Mouse (Mus musculus): Measurements from ENCODE around the gene Vmn1r194. TPM values are rescaled to one million over a fixed set of nuclear protein-coding genes. Genes with fewer than 3 reads are reported as not detected.
"Not testable (repeated sequence)": the region's sequence is repeated elsewhere in the genome, so short reads cannot be mapped to it uniquely, and the experiment has no call there.

Vmn1r194 gene
- not detected for total RNA-seq (2022)

- DNase-seq (ENCODE audit: low spot score in 2 of 2) = no peak
Measured at GRCm38 (mm10) chr13:22243915-22244314, at the start of gene Vmn1r194. Gene Vmn1r194, plus strand, starts transcription at chr13:22244215.

- not testable (repeated sequence) for DNase-seq (ENCODE audit: low spot score in 2 of 2)
Measured at GRCm38 (mm10) chr13:22223060-22223459, 21.0 kb upstream of the Vmn1r194 start, which contains the start of gene Vmn1r193. Gene Vmn1r193, minus strand, starts transcription at chr13:22223160.

DNA sequence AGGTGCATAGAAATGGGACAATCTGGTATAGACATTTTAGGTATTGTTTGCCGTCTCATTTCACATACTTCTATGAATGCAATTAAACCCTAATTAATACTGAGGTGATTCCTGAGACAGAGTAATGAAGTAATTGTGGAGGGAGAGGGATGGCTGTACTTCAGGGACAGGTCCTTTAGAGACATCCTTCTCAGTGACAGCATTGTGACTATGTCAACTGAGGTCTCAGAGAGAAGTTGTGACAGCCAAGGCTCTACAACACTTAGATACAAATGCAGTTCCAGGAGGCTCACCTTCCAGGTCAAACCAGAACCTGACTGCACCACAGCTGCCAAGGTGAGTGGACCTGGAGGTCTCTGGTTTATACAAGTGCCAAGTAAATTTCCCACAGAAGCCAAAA lies 26.2 kb downstream of the Vmn1r194 start, which contains the start of gene Vmn1r195:
Gene Vmn1r195 (plus strand): TSS at position 301 of the 400 bp plus-strand sequence.
- not testable (repeated sequence) for DNase-seq (ENCODE audit: low spot score in 2 of 2)

- DNase-seq (ENCODE audit: low spot score in 2 of 2) = no peak
Measured at GRCm38 (mm10) chr13:22271721-22272120, 27.7 kb downstream of the Vmn1r194 start.

GRCm38 (mm10) chr13:22284578-22284977 lies 40.6 kb downstream of the Vmn1r194 start:
- no peak for DNase-seq (ENCODE audit: low spot score in 2 of 2)

DNA sequence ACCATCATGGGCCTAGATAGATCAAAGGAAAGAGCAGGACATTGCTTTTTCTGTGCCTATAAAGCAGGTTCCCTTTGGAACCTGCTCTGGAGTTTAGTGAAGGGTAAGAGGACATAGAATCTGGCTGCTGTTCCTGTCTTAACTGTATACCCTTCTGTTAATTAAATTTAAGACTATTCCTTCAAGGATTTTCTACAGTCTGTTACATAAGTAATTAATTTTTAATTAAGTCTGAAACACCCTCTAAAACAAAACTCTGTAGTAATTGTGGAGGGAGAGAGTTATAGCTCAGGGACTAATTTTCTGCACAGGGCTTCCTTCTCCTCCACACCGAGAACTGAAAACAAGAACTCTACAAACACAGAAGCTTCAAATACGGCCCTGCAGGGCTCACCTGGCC lies 45.6 kb downstream of the Vmn1r194 start, which contains the start of gene Vmn1r196:
Gene Vmn1r196 (plus strand): TSS at position 301 of the 400 bp plus-strand sequence.
- no peak for DNase-seq (ENCODE audit: low spot score in 2 of 2)

Small RNA genes within 50 kb of the gene (microRNA-seq; reads per million reads assigned to microRNA genes)
- gene Gm23282 (0 reads per million in 2 experiments), gene Gm25084 (0 reads per million in 2 experiments)

Other genes with a start within 250 kb of the Vmn1r194 start
- under 1 TPM; 0.29 to 0.84 (median 0.56) TPM for gene Prss16, start 234.5 kb upstream of the Vmn1r194 start, total RNA-seq (2022)
- 10 to 100 TPM in 3 of 4 experiments, 1 to 10 TPM in 1; 6.5 to 26.2 (median 15.2) TPM for gene Hist1h2ah, start 208.6 kb upstream of the Vmn1r194 start, total RNA-seq (2022)
- 10 to 100 TPM; 10.4 to 18.1 (median 16.5) TPM for gene Hist1h2bk, start 208.3 kb upstream of the Vmn1r194 start, total RNA-seq (2022)
- gene Hist1h4i, start 202.9 kb upstream of the Vmn1r194 start, total RNA-seq (2022) = 10 to 100 TPM; 55.1 to 70.7 (median 60.0) TPM
- gene Hist1h2ag, start 201.3 kb upstream of the Vmn1r194 start, total RNA-seq (2022) = 10 to 100 TPM in 2 of 4 experiments, 1 to 10 TPM in 2; 8.2 to 12.2 (median 10.1) TPM
- gene Hist1h2bj, start 201.0 kb upstream of the Vmn1r194 start, total RNA-seq (2022) = 10 to 100 TPM; 10.8 to 15.9 (median 12.1) TPM
- gene Vmn1r188, start 159.8 kb upstream of the Vmn1r194 start, total RNA-seq (2022) = not detected
- not detected for gene Vmn1r189, start 138.4 kb upstream of the Vmn1r194 start, total RNA-seq (2022)
- gene Vmn1r191, start 60.2 kb upstream of the Vmn1r194 start, total RNA-seq (2022) = not detected
- gene Vmn1r192, start 53.1 kb upstream of the Vmn1r194 start, total RNA-seq (2022) = not detected
- not detected for gene Vmn1r193, start 21.1 kb upstream of the Vmn1r194 start, total RNA-seq (2022)
- gene Vmn1r195, start 26.3 kb downstream of the Vmn1r194 start, total RNA-seq (2022) = not detected
- not detected for gene Vmn1r196, start 45.7 kb downstream of the Vmn1r194 start, total RNA-seq (2022)
- gene Vmn1r197, start 80.4 kb downstream of the Vmn1r194 start, total RNA-seq (2022) = not detected
- not detected for gene Vmn1r198, start 106.1 kb downstream of the Vmn1r194 start, total RNA-seq (2022)
- not detected for gene Vmn1r199, start 135.6 kb downstream of the Vmn1r194 start, total RNA-seq (2022)
- gene Vmn1r200, start 146.2 kb downstream of the Vmn1r194 start, total RNA-seq (2022) = not detected
- not detected for gene Vmn1r201, start 227.7 kb downstream of the Vmn1r194 start, total RNA-seq (2022)